Mouse (Mus musculus): Measurements from ENCODE around the gene Llcfc1. TPM values are rescaled to one million over a fixed set of nuclear protein-coding genes. Genes with fewer than 3 reads are reported as not detected.

Llcfc1 gene
- polyA plus RNA-seq, 1 experiment from 2014 or later = not detected

GRCm38 (mm10) chr6:41643227-41643626 lies 41.0 kb upstream of the Llcfc1 start:
- no peak overlapping the region for H3K4me2 ChIP-seq (ENCODE audit: low read length)
- H3K4me3 ChIP-seq (ENCODE audit: control insufficient read depth in 1 of 2, insufficient read depth in 1 of 2, low read depth in 1 of 2, low read length in 2 of 2) = no peak overlapping the region
- no peak overlapping the region for H3K9ac ChIP-seq (ENCODE audit: low read length)
- no peaks in the 10 kb centered on the region for H3K36me3 ChIP-seq (ENCODE audit: control insufficient read depth, insufficient read depth, low read length)
- no peaks in the 10 kb centered on the region for H3K4me1 ChIP-seq (ENCODE audit: control insufficient read depth in 2 of 2, insufficient read depth in 2 of 2, low read length in 2 of 2)
- no peak overlapping the region for H3K27ac ChIP-seq (replicated peaks in 1 of 2; ENCODE audit: control insufficient read depth in 1 of 2, insufficient read depth in 1 of 2, low read depth in 2 of 2, low read length in 2 of 2)
- no peaks in the 10 kb centered on the region for H3K9me3 ChIP-seq (ENCODE audit: control insufficient read depth, low read length)
- no peak for ATAC-seq (ENCODE audit: insufficient number of reproducible peaks, insufficient read depth, low FRiP score, low read depth)
- H3K27me3 ChIP-seq (ENCODE audit: control insufficient read depth, insufficient read depth, low read length) = no peaks in the 10 kb centered on the region
- 78% methylated on average over 3 of the region's 3 CpGs for WGBS

- Histone ChIP-seq H3K4me1 (ENCODE audit: control insufficient read depth in 2 of 2, insufficient read depth in 2 of 2, low read length in 2 of 2) (no peaks in the 10 kb centered on the region), H3K36me3 (ENCODE audit: control insufficient read depth, insufficient read depth, low read length) (no peaks in the 10 kb centered on the region), H3K4me2 (ENCODE audit: low read length) (no peak overlapping the region), H3K9ac (ENCODE audit: low read length) (no peak overlapping the region), H3K4me3 (ENCODE audit: control insufficient read depth in 1 of 2, insufficient read depth in 1 of 2, low read depth in 1 of 2, low read length in 2 of 2) (no peak overlapping the region), H3K27ac (replicated peaks in 1 of 2; ENCODE audit: control insufficient read depth in 1 of 2, insufficient read depth in 1 of 2, low read depth in 2 of 2, low read length in 2 of 2) (no peak overlapping the region), H3K27me3 (ENCODE audit: control insufficient read depth, insufficient read depth, low read length) (no peaks in the 10 kb centered on the region), H3K9me3 (ENCODE audit: control insufficient read depth, low read length) (no peaks in the 10 kb centered on the region)
- 69% methylated on average over 3 of the region's 3 CpGs for WGBS
- no peak for ATAC-seq (ENCODE audit: insufficient number of reproducible peaks, insufficient read depth, low FRiP score, low read depth)
Observed at GRCm38 (mm10) chr6:41646220-41646619, 38.0 kb upstream of the Llcfc1 start.

DNA sequence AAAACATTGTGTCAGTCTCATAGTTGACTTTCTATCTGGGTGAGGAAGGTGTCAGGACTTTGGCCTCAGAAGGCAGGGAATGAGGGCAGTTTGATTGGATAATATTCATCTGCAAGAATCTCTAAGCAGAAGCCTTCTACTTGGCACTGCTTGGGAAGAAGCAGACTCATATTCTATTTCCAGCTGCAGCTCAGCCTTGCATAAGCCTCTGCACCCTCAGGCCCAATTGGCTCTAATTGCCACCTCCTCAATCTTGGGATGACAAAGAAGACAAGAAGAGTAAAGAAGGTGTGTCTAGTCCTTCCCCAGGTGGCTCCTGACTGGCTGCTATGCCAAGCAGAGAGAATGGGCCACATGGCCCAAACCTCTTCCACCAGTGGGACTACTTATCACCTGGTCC lies 37.6 kb upstream of the Llcfc1 start:
- H3K4me3 ChIP-seq (ENCODE audit: control insufficient read depth in 1 of 2, insufficient read depth in 1 of 2, low read depth in 1 of 2, low read length in 2 of 2) = no peak overlapping the region
- no peaks in the 10 kb centered on the region for H3K9me3 ChIP-seq (ENCODE audit: control insufficient read depth, low read length)
- no peaks in the 10 kb centered on the region for H3K27me3 ChIP-seq (ENCODE audit: control insufficient read depth, insufficient read depth, low read length)
- H3K4me1 ChIP-seq (ENCODE audit: control insufficient read depth in 2 of 2, insufficient read depth in 2 of 2, low read length in 2 of 2) = no peaks in the 10 kb centered on the region
- H3K27ac ChIP-seq (replicated peaks in 1 of 2; ENCODE audit: control insufficient read depth in 1 of 2, insufficient read depth in 1 of 2, low read depth in 2 of 2, low read length in 2 of 2) = no peak overlapping the region
- H3K36me3 ChIP-seq (ENCODE audit: control insufficient read depth, insufficient read depth, low read length) = no peaks in the 10 kb centered on the region
- ATAC-seq (ENCODE audit: insufficient number of reproducible peaks, insufficient read depth, low FRiP score, low read depth) = no peak
- H3K9ac ChIP-seq (ENCODE audit: low read length) = no peak overlapping the region
- H3K4me2 ChIP-seq (ENCODE audit: low read length) = no peak overlapping the region

GRCm38 (mm10) chr6:41653173-41653572 lies 31.1 kb upstream of the Llcfc1 start:
- Histone ChIP-seq H3K9ac (ENCODE audit: low read length) (no peak overlapping the region), H3K36me3 (ENCODE audit: control insufficient read depth, insufficient read depth, low read length) (no peaks in the 10 kb centered on the region), H3K4me3 (ENCODE audit: control insufficient read depth in 1 of 2, insufficient read depth in 1 of 2, low read depth in 1 of 2, low read length in 2 of 2) (no peak overlapping the region), H3K4me1 (ENCODE audit: control insufficient read depth in 2 of 2, insufficient read depth in 2 of 2, low read length in 2 of 2) (no peaks in the 10 kb centered on the region), H3K9me3 (ENCODE audit: control insufficient read depth, low read length) (no peaks in the 10 kb centered on the region), H3K27me3 (ENCODE audit: control insufficient read depth, insufficient read depth, low read length) (no peaks in the 10 kb centered on the region), H3K4me2 (ENCODE audit: low read length) (no peak overlapping the region), H3K27ac (replicated peaks in 1 of 2; ENCODE audit: control insufficient read depth in 1 of 2, insufficient read depth in 1 of 2, low read depth in 2 of 2, low read length in 2 of 2) (no peak overlapping the region)
- no peak for ATAC-seq (ENCODE audit: insufficient number of reproducible peaks, insufficient read depth, low FRiP score, low read depth)
- 82% methylated on average over 5 of the region's 5 CpGs for WGBS

DNA sequence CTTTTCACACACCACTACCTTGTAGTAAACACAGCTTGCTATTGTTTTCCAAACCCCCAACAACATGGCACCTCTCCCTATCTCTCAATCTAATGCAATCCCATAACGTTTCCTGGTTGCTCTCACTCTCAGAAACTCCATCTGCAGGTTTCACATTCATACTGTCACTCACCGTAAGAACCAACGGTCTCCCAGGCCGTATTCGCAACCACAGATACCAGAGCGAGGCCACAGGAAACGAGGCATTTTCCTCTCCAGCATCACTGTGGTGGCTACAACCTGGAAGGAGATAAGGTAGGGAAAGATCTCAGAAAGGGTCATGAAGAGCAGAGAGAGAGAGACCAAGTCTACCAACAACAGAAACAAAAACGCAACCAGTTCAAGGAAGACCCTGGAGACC lies 29.6 kb upstream of the Llcfc1 start:
- no peak for ATAC-seq (ENCODE audit: insufficient number of reproducible peaks, insufficient read depth, low FRiP score, low read depth)
- 56% methylated on average over 8 of the region's 8 CpGs for WGBS
- H3K4me2 ChIP-seq (ENCODE audit: low read length) = no peak overlapping the region

GRCm38 (mm10) chr6:41658487-41658886 lies 25.7 kb upstream of the Llcfc1 start:
- ATAC-seq (ENCODE audit: insufficient number of reproducible peaks, insufficient read depth, low FRiP score, low read depth) = no peak
- no peak overlapping the region for H3K4me3 ChIP-seq (ENCODE audit: control insufficient read depth in 1 of 2, insufficient read depth in 1 of 2, low read depth in 1 of 2, low read length in 2 of 2)
- no peak overlapping the region for H3K9ac ChIP-seq (ENCODE audit: low read length)
- 63% methylated on average over 1 of the region's 1 CpGs for WGBS
- no peak overlapping the region for H3K27ac ChIP-seq (replicated peaks in 1 of 2; ENCODE audit: control insufficient read depth in 1 of 2, insufficient read depth in 1 of 2, low read depth in 2 of 2, low read length in 2 of 2)
- H3K9me3 ChIP-seq (ENCODE audit: control insufficient read depth, low read length) = no peaks in the 10 kb centered on the region
- H3K27me3 ChIP-seq (ENCODE audit: control insufficient read depth, insufficient read depth, low read length) = no peaks in the 10 kb centered on the region
- no peaks in the 10 kb centered on the region for H3K4me1 ChIP-seq (ENCODE audit: control insufficient read depth in 2 of 2, insufficient read depth in 2 of 2, low read length in 2 of 2)
- H3K4me2 ChIP-seq (ENCODE audit: low read length) = no peak overlapping the region
- H3K36me3 ChIP-seq (ENCODE audit: control insufficient read depth, insufficient read depth, low read length) = no peaks in the 10 kb centered on the region

More for the DNA sequence above, 29.6 kb upstream of the Llcfc1 start:
- H3K36me3 ChIP-seq (ENCODE audit: control insufficient read depth, insufficient read depth, low read length) = no peaks in the 10 kb centered on the region
- no peaks in the 10 kb centered on the region for H3K4me1 ChIP-seq (ENCODE audit: control insufficient read depth in 2 of 2, insufficient read depth in 2 of 2, low read length in 2 of 2)
- no peak overlapping the region for H3K27ac ChIP-seq (replicated peaks in 1 of 2; ENCODE audit: control insufficient read depth in 1 of 2, insufficient read depth in 1 of 2, low read depth in 2 of 2, low read length in 2 of 2)
- no peak overlapping the region for H3K4me3 ChIP-seq (ENCODE audit: control insufficient read depth in 1 of 2, insufficient read depth in 1 of 2, low read depth in 1 of 2, low read length in 2 of 2)
- H3K9me3 ChIP-seq (ENCODE audit: control insufficient read depth, low read length) = no peaks in the 10 kb centered on the region
- no peak overlapping the region for H3K9ac ChIP-seq (ENCODE audit: low read length)
- H3K27me3 ChIP-seq (ENCODE audit: control insufficient read depth, insufficient read depth, low read length) = no peaks in the 10 kb centered on the region

- H3K9ac ChIP-seq (ENCODE audit: low read length) = no peak overlapping the region
- H3K4me2 ChIP-seq (ENCODE audit: low read length) = no peak overlapping the region
- H3K27me3 ChIP-seq (ENCODE audit: control insufficient read depth, insufficient read depth, low read length) = no peaks in the 10 kb centered on the region
- no peaks in the 10 kb centered on the region for H3K36me3 ChIP-seq (ENCODE audit: control insufficient read depth, insufficient read depth, low read length)
- H3K4me3 ChIP-seq (ENCODE audit: control insufficient read depth in 1 of 2, insufficient read depth in 1 of 2, low read depth in 1 of 2, low read length in 2 of 2) = no peak overlapping the region
- no peaks in the 10 kb centered on the region for H3K9me3 ChIP-seq (ENCODE audit: control insufficient read depth, low read length)
- ATAC-seq (ENCODE audit: insufficient number of reproducible peaks, insufficient read depth, low FRiP score, low read depth) = no peak
- WGBS = 34% methylated on average over 2 of the region's 2 CpGs
- no peaks in the 10 kb centered on the region for H3K4me1 ChIP-seq (ENCODE audit: control insufficient read depth in 2 of 2, insufficient read depth in 2 of 2, low read length in 2 of 2)
- H3K27ac ChIP-seq (replicated peaks in 1 of 2; ENCODE audit: control insufficient read depth in 1 of 2, insufficient read depth in 1 of 2, low read depth in 2 of 2, low read length in 2 of 2) = no peak overlapping the region
Observed at GRCm38 (mm10) chr6:41662320-41662719, 21.9 kb upstream of the Llcfc1 start.

GRCm38 (mm10) chr6:41676530-41676929 lies 7.7 kb upstream of the Llcfc1 start:
- no peaks in the 10 kb centered on the region for H3K27me3 ChIP-seq (ENCODE audit: control insufficient read depth, insufficient read depth, low read length)
- no peak overlapping the region for H3K4me2 ChIP-seq (ENCODE audit: low read length)
- H3K4me1 ChIP-seq (ENCODE audit: control insufficient read depth in 2 of 2, insufficient read depth in 2 of 2, low read length in 2 of 2) = no peaks in the 10 kb centered on the region
- no peaks in the 10 kb centered on the region for H3K9me3 ChIP-seq (ENCODE audit: control insufficient read depth, low read length)
- H3K4me3 ChIP-seq (ENCODE audit: control insufficient read depth in 1 of 2, insufficient read depth in 1 of 2, low read depth in 1 of 2, low read length in 2 of 2) = no peak overlapping the region
- no peak overlapping the region for H3K9ac ChIP-seq (ENCODE audit: low read length)
- 72% methylated on average over 2 of the region's 2 CpGs for WGBS
- H3K36me3 ChIP-seq (ENCODE audit: control insufficient read depth, insufficient read depth, low read length) = no peaks in the 10 kb centered on the region
- no peak overlapping the region for H3K27ac ChIP-seq (replicated peaks in 1 of 2; ENCODE audit: control insufficient read depth in 1 of 2, insufficient read depth in 1 of 2, low read depth in 2 of 2, low read length in 2 of 2)
- no peak for ATAC-seq (ENCODE audit: insufficient number of reproducible peaks, insufficient read depth, low FRiP score, low read depth)

All from heart, embryonic 14.5 days (tissue).